Mouse (Mus musculus): ENCODE measurements at regions not wholly inside any gene's neighbourhood (a gene's known extent, or its start where the extent isn't known, plus 50 kb on each side); places are given as distances from the start of the nearest gene placed in this dataset.

DNA sequence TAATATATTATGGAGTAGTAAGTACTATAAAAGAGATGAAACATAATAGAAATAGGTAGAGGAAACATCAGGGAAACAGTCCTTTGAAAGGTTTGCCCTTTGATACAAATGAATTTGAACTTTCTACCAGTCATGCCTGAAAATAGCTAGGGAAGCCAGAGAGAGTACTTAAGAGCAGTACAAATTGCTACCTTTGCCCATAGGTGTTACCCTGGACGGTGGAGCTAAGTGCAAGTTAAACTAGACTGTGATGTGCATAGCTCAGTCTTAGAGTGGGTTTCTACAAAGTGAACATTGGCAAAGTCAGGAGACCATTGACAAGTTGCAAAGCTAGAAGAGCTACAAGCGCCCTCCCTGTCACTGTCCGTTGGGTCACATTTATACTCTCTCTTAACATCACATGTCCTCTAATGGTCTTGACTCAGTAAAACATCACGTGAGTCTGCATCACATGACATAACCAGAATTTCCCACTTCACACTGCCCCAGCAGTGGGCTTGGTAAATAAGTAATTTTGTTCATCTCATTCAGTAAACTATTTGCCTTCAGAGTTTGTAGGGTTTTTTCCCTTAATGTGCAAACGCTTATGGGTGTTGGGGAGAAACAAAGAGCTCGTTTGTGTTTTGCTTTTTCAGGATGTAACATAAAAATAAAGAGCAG is 80.6 kb upstream of the Itga1 start:
- TF ChIP-seq CTCF (IDR thresholded peaks at IDR 0.05; ENCODE audit: borderline replicate concordance, insufficient read depth, low read depth, low read length): no peak
- TF ChIP-seq POLR2A (IDR thresholded peaks at IDR 0.05; ENCODE audit: borderline replicate concordance, insufficient read depth, low read length): no peak

Measured in cerebellum, adult 2 months (tissue).